Mouse (Mus musculus): ENCODE measurements around the gene H2-Q4. TPM values are rescaled to one million over a fixed set of nuclear protein-coding genes. Genes with fewer than 3 reads are reported as not detected.
A peak's percentile ranks its signal among the peaks of the same experiment; 100 is the strongest.
"Not testable (repeated sequence)": the region's sequence is repeated elsewhere in the genome, so short reads cannot be mapped to it uniquely, and the experiment has no call there.

Gene H2-Q4
- polyA plus RNA-seq, 1 experiment from 2014 or later = 5.5 TPM

DNA sequence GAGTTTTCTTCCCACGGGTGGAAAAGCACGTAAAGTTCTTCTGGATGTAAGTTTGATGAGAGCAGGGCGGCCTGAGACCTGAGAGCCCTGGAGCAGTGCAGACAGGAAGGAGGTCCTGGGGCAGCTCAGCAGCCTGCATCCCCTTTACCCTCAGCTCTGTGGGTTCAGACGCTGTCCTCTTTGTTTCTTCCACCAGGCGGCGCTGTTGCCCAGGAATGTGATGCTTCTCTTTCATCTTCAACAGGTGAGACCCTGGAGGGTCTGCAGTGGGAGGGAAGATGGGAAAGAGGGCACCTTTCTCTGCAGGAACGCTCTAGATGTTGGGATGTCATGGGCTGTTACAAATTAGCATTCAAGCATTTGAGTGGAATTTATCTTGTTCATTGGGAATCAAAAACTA lies 10.4 kb downstream of the H2-Q4 start:
- H3K9me3 ChIP-seq; H3K36me3 ChIP-seq; H3K27me3 ChIP-seq (replicated peaks); H3K4me2 ChIP-seq (replicated peaks); H3K4me1 ChIP-seq (replicated peaks); ATAC-seq; H3K4me3 ChIP-seq (replicated peaks); H3K27ac ChIP-seq; H3K9ac ChIP-seq: not testable (repeated sequence)
- 5% methylated on average over 7 of the region's 7 CpGs for WGBS

DNA sequence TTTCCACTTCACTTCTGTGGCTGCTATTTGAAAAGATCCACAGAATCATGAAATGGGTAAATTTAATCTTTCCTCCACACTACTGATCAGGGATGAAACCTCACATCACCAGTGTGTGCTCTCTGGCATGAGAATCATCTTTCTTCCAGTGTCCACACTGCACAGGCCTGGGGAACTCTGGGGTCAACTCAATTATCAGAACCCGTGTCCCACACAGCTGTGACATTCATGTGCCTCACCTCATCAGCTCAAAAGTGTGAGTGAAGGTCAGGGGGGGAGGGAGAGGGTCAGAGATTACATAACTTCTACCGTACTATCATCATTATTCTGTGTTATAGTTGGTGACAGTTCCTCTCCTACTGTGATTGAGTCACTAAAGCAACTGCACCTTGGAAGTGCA lies 13.3 kb downstream of the H2-Q4 start:
- 71% methylated on average over 2 of the region's 2 CpGs for WGBS
- not testable (repeated sequence) for H3K9me3 ChIP-seq; H3K4me2 ChIP-seq (replicated peaks); H3K27me3 ChIP-seq (replicated peaks); H3K9ac ChIP-seq; H3K27ac ChIP-seq; H3K4me3 ChIP-seq (replicated peaks); H3K4me1 ChIP-seq (replicated peaks); H3K36me3 ChIP-seq; ATAC-seq

DNA sequence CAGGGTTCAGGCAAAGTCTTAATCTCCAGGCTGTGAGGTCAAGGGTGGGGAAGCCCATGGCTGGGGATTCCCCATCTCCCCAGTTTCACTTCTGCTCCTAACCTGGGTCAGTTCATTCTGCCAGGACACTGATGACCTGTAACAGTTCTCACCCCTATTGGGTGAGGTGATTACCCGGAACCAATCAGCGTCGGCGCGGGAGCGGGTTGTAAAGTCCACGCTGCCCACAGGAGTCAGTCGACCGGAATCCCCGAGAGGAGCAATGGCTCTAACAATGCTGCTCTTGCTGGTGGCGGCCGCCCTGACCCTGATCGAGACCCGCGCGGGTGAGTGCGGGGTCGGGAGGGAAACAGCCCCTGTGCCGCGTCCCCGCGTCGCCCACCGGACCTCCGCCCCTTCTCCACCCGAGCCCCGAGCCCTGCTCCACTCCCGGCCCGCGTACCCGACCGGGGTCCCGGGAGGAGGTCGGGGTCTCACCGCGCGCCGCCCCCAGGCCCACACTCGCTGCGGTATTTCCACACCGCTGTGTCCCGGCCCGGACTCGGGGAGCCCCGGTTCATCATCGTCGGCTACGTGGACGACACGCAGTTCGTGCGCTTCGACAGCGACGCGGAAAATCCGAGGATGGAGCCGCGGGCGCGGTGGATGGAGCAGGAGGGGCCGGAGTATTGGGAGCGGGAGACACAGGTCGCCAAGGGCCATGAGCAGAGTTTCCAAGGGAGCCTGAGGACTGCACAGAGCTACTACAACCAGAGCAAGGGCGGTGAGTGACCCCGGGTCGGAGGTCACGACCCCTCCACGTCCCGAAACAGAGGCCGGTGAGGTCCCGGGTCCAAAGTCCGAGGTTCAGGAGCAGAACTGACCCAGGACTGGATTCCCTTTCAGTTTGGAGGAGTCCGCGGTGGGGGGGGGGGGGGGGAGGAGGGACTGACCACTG lies 14.7 kb downstream of the H2-Q4 start:
- H3K27me3 ChIP-seq (replicated peaks); H3K9ac ChIP-seq; H3K9me3 ChIP-seq; H3K4me1 ChIP-seq (replicated peaks); H3K27ac ChIP-seq; H3K36me3 ChIP-seq: not testable (repeated sequence)
- Histone ChIP-seq H3K4me3 (replicated peaks) (peak overlapping the region; percentile 22; the same call in 1 of the 2 replicates), H3K4me2 (replicated peaks) (peak overlapping the region; percentile 57)
- WGBS = 4% methylated on average over 61 of the region's 75 CpGs
- peak; percentile 93 for ATAC-seq

DNA sequence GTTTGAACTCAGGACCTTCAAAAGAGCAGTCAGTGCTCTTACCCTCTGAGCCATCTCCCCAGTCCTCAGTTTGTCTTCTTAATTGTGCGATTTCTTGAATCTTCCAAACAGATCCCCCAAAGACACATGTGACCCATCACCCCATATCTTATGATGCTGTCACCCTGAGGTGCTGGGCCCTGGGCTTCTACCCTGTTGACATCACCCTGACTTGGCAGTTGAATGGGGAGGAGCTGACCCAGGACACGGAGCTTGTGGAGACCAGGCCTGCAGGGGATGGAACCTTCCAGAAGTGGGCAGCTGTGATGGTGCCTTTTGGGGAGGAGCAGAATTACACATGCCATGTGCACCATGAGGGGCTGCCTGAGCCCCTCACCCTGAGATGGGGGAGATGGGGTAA lies 17.5 kb downstream of the H2-Q4 start:
- not testable (repeated sequence) for H3K36me3 ChIP-seq; ATAC-seq; H3K4me3 ChIP-seq (replicated peaks); H3K27me3 ChIP-seq (replicated peaks); H3K27ac ChIP-seq; H3K4me2 ChIP-seq (replicated peaks); H3K9me3 ChIP-seq; H3K9ac ChIP-seq; H3K4me1 ChIP-seq (replicated peaks)
- WGBS = 81% methylated on average over 2 of the region's 2 CpGs

DNA sequence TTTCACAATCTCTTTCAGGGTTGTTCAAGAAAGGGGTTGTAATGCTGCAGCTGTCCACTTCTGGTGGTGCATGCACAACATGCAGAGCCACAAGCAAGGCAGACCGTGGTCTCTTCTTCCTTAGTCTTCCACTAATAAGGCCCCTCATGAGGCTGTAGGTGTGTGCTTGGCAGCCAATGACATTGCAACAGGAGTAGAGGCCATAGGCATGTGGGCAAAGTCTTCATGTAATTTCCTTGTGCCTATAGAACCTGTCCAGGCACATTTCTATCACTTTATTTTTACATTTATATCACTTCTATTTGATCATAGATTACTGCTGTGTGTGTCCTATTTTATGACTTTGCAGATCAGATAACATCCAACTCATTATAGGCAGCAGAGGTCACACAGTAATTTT lies 33.6 kb downstream of the H2-Q4 start:
- not testable (repeated sequence) for H3K4me2 ChIP-seq (replicated peaks); H3K36me3 ChIP-seq; H3K9ac ChIP-seq; H3K9me3 ChIP-seq; H3K27me3 ChIP-seq (replicated peaks); H3K27ac ChIP-seq; H3K4me3 ChIP-seq (replicated peaks); H3K4me1 ChIP-seq (replicated peaks)
- ATAC-seq = peak; percentile 73
- no CpG with 5 or more reads among the region's 1 CpGs for WGBS

DNA sequence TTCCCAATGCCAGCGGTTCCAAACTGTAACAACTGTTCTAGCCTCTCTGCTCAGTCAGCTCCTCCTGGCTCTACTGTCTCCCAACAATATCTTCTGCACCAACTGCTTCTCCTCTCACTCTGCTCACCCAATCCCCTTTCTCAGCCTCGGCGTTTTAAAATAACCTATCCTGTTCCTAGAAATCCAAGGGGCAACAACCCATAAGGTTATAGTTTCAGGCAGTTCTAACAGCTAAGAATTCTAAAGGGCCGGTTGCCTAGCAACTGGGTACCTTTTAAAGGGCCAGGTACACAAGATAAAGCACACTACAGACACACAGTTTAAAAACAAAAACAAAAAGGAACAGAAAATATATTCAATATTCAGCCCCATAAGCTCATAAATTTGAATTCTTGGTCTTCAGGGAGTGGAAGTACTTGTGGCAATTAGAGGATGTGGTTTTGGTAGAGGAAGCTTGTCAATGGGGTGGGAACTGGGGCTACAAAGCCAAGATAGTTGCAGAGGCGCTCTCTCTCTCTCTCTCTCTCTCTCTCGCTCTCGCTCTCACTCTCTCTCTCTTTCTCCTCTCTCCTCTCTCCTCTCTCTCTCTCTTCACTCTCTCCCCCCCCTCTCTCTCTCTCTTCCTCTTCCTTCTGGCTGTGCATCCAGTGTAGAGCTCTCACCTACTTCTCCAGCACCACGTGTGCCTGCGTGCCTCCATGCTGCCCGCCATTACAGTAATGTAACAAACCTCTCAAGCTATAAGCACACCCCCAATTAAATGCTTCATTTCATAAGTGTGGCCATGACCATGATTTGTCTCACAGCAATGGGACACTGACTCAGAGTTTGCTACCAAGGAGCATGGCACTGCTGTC lies 36.1 kb downstream of the H2-Q4 start:
- H3K4me1 ChIP-seq (replicated peaks); ATAC-seq; H3K9me3 ChIP-seq; H3K36me3 ChIP-seq; H3K27ac ChIP-seq; H3K4me2 ChIP-seq (replicated peaks); H3K27me3 ChIP-seq (replicated peaks); H3K4me3 ChIP-seq (replicated peaks); H3K9ac ChIP-seq: not testable (repeated sequence)
- WGBS = 60% methylated on average over 3 of the region's 10 CpGs

DNA sequence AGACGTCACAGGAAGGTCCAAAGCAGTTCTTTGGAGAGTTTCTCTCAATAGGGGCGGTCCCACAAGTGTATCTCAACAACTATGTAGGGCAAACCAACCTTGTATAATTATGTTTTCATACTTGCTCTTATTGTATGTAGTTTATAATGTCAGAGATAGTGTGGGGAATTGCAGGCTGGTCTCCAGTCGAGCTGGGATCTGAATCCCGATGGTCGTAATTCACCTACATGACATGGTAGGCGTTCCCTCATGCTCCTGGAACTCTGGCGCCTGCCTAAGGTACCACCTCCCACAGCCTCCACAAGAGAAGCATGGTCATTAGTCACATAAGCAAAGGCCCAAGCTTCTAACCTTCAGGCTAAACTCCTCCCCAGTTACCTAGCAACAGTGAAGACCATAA lies 39.4 kb downstream of the H2-Q4 start:
- Histone ChIP-seq H3K4me3 (replicated peaks) (no peak overlapping the region), H3K9ac (no peak overlapping the region), H3K27ac (no peak overlapping the region), H3K4me2 (replicated peaks) (no peak overlapping the region), H3K4me1 (replicated peaks) (no peaks in the 10 kb centered on the region), H3K36me3 (no peaks in the 10 kb centered on the region), H3K27me3 (replicated peaks) (no peaks in the 10 kb centered on the region), H3K9me3 (no peaks in the 10 kb centered on the region)
- 56% methylated on average over 7 of the region's 7 CpGs for WGBS
- no peak for ATAC-seq

DNA sequence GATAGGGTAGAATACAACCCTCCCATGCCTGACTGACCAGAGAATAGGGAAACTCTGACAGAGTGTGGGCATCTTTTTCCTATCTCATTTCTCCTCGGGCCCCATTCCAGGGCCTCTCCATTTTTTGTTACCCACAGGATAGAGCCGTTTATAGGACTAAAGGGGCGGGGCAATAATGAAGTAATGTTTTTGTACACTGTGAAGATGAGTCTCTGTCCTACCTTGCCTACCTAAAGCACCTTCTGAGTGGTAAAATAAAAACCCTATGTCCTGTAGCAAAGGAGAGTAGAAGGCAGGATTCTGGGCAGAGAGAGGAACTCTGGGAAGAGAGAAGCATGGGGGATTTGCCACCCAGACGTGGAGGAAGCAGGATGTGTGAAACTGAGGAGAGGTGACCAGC lies 40.1 kb downstream of the H2-Q4 start:
- H3K27me3 ChIP-seq (replicated peaks); H3K9me3 ChIP-seq; H3K4me2 ChIP-seq (replicated peaks); H3K36me3 ChIP-seq; H3K4me3 ChIP-seq (replicated peaks); H3K4me1 ChIP-seq (replicated peaks); H3K9ac ChIP-seq; H3K27ac ChIP-seq: not testable (repeated sequence)
- 0 out of 2 replicates have a peak, but pooled peaks have one; percentile 16 for ATAC-seq
- WGBS = 58% methylated on average over 4 of the region's 4 CpGs

DNA sequence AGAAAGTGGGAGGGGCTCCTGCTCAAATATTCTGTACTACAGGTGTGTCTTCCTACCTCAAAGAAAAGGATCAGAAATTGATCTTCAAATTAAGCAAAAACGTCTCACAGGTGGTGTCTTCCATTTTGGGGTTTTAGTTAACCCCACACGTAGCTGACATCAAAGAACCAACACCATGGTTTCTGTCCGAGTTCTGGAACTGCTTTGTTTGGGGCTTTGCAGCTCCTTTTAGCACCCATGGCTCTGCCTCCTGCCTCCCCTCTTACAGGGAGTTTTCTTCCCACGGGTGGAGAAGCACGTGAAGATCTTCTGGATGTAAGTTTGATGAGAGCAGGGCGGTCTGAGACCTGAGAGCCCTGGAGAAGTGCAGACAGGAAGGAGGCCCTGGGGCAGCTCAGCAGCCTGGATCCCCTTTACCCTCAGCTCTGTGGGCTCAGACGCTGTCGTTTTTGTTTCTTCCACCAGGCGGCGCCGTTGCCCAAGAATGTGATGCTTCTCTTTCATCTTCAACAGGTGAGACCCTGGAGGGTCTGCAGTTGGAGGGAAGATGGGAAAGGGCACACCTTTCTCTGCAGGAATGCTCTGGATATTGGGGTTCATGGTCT lies 40.9 kb downstream of the H2-Q4 start:
- not testable (repeated sequence) for H3K36me3 ChIP-seq; H3K4me2 ChIP-seq (replicated peaks); H3K9me3 ChIP-seq; H3K9ac ChIP-seq; H3K27ac ChIP-seq; H3K4me3 ChIP-seq (replicated peaks); H3K27me3 ChIP-seq (replicated peaks); ATAC-seq; H3K4me1 ChIP-seq (replicated peaks)
- WGBS = 16% methylated on average over 11 of the region's 11 CpGs

DNA sequence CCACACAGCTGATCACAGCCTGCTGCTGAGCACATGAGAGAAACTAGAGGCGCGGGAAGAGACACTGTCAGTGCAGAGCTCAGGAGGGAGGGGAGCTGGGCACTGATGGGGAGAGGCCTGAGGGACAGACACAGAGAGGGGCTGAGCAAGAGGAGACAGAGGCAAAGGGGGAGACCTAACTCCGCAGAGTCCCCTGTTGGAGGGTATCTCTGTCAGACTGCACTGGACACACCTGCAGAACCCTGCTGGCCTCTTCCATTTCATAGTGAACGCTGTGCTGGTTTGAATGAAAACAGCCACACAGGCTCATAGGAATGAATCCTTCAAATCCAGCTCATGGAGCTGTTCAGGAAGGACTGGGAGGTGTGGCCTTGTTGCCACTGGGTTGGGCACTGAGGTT lies 41.9 kb downstream of the H2-Q4 start:
- not testable (repeated sequence) for H3K36me3 ChIP-seq; ATAC-seq; H3K4me3 ChIP-seq (replicated peaks); H3K4me2 ChIP-seq (replicated peaks); H3K4me1 ChIP-seq (replicated peaks); H3K9ac ChIP-seq; H3K9me3 ChIP-seq; H3K27ac ChIP-seq
- peaks cover 15% of the 10 kb centered on the region for H3K27me3 ChIP-seq (replicated peaks)
- 93% methylated on average over 4 of the region's 4 CpGs for WGBS

DNA sequence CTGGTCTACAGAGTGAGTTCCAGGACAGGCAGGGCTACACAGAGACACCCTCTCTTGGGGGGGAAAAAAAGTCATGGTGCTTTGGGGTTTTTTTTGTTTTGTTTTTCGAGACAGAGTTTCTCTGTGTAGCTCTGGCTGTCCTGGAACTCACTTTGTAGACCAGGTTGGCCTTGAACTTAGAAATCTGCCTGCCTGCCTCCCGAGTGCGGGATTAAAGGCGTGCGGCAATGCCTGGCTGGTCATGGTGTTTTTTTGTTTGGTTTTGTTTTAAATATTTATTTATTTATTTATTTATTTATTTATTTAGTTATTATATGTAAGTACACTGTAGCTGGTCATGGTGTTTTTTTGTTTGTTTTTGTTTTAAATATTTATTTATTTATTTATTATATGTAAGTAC lies 42.9 kb downstream of the H2-Q4 start:
- ATAC-seq; H3K36me3 ChIP-seq; H3K4me2 ChIP-seq (replicated peaks); H3K9ac ChIP-seq; H3K9me3 ChIP-seq; H3K4me1 ChIP-seq (replicated peaks); H3K27ac ChIP-seq; H3K4me3 ChIP-seq (replicated peaks): not testable (repeated sequence)
- peaks cover 16% of the 10 kb centered on the region for H3K27me3 ChIP-seq (replicated peaks)
- WGBS = 90% methylated on average over 5 of the region's 5 CpGs

DNA sequence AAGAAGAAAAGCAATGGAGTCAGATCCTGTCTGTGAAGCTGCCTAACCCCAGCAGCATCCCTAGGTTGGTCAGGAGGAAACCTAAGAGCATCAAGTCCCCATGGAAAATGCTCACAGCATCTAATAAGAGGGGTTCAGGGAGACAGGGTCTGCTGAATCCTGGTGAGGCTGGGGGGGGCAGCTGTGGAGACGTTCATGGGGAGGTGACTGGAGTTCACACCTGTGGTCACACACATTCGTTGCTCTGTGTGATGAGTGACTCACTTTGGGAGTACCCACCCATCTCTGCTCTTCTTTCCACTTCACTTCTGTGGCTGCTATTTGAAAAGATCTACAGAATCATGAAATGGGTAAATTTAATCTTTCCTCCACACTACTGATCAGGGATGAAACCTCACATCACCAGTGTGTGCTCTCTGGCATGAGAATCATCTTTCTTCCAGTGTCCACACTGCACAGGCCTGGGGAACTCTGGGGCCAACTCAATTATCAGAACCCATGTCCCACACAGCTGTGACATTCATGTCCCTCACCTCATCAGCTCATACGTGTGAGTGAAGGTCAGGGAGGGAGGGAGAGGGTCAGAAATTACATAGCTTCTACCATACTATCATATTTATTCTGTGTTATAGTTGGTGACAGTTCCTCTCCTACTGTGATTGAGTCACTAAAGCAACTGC lies 43.9 kb downstream of the H2-Q4 start:
- H3K27me3 ChIP-seq (replicated peaks) = peaks cover 16% of the 10 kb centered on the region
- H3K9ac ChIP-seq; H3K9me3 ChIP-seq; ATAC-seq; H3K4me3 ChIP-seq (replicated peaks); H3K4me1 ChIP-seq (replicated peaks); H3K4me2 ChIP-seq (replicated peaks); H3K36me3 ChIP-seq; H3K27ac ChIP-seq: not testable (repeated sequence)
- WGBS = 71% methylated on average over 3 of the region's 3 CpGs
